Mouse (Mus musculus) kidney, postnatal 4 days (tissue): ENCODE results near the gene Prr7.
A peak's percentile ranks its signal among the peaks of the same experiment; 100 is the strongest.

Source experiments
- DNase-seq, 2 experiments: peaks; one replicate each; pipeline ENCODE4 v3.0.0; 2021; ENCODE audit warnings: mixed read lengths in 2 of 2

Gene Prr7

DNA sequence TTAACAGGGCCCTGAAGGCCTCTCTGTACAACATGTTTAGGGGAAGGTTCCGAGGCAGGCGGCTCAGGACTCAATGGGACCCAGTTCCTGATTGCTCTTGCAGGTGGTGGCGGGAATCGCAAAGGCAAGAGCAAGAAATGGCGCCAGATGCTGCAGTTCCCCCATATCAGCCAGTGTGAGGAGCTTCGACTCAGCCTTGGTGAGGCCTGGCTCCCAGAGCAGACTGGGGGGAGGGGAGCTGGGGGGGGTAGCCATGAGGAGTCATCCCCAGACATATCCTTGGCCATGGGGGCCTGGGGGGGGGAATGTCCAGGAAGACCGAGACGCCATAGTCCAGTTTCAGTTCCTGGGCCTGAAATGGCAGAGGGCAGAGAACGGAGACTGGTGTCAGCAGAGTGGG lies 14.9 kb upstream of the Prr7 start:
- DNase-seq: no peak

DNA sequence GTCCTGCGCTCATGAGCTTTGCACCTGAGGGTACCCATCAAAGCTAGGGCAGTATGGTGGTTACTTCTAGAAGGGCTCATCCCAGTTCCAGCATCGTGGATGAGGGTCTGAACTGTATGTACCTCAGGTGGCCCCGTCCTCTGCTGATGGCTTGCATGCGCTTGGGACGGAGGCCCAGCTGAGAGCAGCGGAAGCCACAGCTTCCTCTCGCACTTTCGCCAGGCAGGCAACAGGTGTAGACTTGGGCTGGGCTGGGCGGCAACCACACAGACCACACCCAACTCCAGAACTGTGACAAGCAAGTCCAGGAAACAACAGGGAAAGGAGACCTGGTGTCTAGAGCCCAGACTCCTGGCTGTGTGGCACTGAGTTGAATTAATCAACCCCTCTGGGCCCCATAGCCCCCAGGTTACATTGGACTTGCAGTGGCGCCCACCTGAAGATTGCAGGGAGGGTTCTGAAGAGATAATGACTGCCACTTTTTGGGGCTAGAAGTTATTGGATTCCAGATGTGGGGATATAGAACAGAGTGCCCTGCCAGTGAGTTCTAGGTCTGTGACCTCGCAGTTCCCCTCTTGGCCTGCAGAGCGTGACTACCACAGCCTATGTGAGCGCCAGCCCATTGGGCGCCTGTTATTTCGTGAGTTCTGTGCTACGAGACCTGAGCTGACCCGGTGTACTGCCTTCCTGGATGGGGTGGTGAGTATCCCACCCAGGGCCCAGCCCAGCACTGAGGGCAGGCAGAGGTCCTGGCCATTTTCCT lies 14.2 kb upstream of the Prr7 start:
- DNase-seq: no peak

DNA sequence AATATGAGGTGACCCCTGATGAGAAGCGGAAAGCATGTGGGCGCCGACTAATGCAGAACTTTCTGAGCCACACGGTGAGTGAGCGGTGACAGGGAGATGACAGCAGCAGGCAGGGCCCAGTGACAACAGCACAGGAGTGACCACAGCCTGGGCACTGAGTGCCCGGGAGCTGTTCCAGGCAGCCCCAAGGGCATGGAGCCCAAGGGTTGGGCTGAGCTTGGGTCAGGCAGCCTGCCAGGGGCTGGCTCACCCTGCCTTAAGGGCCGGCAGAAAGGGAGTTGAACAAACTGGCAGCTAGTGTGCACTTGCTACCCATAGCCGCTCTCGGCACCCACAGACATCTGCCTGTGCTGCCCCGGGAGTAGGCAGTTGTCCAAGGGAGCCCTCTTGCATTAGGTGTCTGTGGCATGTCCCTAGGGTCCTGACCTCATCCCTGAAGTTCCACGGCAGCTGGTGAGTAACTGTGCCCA lies 13.5 kb upstream of the Prr7 start:
- DNase-seq: no peak

DNA sequence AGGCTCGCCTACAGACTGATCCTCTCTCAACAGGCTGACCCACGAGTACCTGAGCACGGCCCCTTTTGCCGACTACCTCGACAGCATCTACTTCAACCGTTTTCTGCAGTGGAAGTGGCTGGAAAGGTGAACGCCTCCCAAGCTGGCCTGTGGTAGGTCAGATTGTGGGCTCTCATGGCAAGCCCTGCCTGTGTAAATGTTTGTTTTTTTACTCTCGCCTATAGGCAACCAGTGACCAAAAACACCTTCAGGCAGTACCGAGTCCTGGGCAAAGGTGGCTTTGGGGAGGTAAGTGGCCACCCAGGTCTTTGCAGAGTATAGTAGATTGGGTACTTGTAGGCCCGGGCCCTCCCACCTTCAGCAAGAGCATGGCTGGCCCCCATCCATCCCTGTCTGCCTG lies 12.8 kb upstream of the Prr7 start:
- no peak for DNase-seq

DNA sequence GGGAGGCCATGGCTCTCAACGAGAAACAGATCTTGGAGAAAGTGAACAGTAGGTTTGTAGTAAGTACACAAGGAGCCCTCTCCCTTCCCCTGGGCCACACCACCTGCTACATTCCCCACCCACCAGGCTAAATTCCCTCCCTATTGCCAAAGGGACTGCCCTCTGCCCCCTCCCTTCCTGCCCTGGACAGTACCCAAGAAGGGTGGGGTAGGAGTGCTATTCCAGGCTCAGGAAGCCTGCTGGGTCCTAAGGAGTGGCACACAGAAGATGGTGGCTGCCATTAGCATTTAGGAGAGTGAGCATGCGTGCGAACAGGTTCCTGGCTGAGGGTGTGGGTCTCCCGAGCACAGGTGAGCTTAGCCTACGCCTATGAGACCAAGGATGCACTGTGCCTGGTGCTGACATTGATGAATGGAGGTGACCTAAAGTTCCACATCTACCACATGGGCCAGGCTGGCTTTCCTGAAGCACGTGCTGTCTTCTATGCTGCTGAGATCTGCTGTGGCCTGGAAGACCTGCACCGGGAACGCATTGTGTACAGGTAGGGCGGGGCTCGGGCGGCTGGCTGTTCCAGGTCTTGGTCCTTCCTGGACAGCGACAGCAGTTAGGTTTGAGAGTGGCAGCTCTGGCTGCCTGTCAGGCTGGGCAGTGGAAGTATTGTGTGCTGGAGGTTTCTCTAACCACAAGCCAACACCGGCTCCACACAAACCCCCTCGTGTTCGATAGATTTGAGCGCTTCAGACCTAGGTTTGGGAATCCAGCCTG lies 12.1 kb upstream of the Prr7 start:
- peak in 1 of 2 experiments; percentile 32 for DNase-seq

DNA sequence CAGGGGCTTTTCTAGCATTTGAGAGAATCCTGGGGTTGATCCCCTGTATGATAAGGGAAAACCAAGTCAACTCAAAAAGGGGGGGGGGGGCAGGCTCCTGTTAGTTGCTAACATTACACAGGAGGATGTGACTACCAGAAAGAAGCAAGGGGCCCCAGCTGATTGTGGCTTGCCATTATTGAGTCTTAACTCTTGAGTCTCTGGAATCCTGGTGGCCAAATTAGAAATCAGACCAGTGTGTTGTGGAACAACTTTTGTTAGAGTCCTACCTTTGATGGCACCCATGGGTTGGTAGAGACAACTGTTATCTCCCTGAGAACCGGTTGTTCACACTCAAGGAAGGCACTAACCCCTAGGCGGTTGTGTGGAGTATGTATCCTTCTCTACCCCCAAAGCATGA lies 1.1 kb upstream of the Prr7 start:
- no peak for DNase-seq

DNA sequence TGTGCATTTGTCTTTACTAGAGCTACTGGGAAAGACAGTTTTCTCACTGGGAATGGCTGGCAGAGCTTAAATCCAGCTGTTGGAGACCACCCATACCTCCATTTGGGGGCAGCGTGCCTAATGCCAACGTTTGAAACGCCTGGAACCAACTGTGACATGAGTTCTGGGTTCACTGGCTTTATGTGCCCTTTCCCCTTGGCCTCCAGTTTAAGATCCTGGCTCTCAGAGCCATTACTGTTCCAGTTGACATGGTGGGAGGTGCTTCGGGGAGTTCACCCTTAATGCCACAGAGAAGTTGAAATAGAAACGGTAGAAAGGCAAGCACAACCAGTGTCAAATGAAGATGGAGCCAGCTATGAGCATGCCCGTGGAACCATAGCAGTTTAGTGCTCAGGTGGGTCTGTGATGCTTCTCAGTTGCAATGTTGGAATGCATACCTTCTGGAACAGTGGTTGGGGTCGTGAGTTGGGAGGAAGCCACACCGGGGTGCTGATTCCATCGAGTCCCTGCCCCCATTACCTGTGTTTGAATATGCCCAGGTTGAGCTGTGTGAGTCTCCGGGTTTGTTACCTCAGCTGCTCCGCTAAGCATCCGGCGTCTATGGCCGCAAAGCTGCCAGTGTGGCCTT lies 554 bp upstream of the Prr7 start:
- DNase-seq: no peak

DNA sequence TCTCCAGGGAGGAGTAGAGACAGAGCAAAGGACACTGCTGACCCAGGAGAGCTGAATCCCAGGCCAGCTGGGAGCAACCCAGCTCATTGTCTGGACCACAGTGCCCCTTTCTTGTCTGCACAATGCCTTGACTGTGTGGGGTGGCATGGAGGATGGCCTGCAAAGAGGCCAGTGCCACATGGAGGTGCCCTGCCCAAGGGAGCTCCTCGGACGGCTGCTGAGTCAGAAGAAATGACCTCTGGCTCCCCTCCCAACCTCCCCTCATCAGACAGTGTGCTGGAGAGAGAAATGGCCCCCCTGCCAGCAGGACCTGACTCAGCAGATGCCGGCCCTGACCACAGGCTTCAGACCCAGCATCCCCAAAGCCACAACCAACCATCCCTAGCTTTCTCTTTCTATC lies 1.1 kb downstream of the Prr7 start:
- no peak for DNase-seq

DNA sequence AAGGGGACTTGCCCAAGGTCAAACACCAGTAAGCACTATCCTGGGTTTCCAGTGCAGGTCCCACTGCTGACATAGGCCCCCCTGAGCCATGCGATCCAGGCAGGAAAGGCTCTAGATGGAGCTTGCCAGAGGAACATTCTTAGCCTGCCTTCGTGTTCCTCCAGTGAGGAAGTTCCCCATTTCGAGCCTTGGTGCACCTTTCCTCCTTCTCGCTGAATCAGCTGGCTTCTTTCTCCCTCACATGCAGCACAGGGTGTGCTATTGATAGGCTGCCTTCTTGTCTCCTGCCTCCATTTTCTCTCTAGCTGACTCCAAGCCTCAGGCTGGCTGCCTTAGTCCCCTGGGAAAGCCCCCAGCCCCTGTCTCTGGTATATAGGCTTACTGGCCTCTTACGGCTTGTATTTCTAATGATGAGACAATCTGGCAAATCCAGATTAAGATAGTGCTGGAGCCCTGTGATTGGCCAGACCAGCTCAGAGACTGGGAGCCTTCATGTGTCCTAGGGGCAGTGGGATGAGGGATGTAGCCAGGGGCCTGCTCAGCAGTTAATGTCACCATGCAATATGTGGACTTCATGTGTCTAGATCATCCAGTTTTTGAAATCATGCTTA lies 1.9 kb downstream of the Prr7 start:
- no peak for DNase-seq

DNA sequence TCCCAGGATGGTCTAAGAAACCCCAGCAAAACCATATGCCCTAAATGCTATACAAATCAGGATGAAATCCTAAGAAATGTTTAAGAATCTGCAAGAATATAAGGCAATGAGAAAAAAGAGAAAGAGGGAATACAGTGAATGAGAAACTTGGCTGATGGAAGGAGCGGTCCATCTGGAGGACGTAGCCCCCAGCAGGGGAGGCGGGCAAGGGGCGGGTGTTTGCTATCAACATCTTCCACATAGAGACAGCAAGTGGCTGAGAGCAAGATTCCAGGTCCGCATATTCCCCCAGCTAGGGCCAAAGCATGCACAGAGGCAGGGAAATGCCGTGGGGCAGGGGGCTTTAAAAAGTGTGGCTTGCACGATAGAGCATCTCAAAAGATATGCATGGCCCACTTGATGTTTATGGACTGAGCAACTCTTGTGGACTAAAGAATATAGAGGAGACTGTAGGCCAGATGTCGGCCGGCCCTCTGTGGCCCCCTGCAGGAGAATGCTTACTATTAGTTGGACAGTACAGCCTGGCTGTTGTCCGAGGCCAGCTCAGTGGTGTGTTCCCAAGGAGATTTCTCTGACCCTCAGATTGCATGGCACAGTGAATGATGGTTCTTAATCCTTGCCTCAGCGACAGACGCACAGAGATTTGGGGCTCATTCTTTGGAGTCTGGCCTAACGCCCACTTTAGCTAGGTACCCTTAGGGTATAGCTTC lies 4.9 kb downstream of the Prr7 start:
- DNase-seq: peak; percentile 75 to 82

DNA sequence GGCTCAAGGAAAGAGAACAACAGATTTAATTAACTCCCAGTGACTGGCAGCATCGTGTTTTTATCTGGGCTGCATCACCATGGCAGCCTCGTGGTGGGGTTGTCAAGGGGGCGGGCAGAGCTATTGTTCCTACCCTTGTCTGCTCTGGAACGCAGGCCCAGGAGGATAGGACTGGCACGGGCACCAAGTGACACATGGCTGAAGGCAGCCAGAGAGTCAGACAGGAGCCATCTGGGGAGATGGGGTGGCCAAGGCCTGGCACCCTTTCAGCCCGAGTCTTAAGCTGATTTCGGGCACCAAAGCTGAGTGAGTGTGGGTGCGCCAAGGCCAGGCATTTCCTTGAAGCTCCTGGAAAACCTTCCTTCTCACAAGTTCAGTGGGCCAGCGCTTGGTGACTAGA lies 6.3 kb downstream of the Prr7 start:
- no peak for DNase-seq

DNA sequence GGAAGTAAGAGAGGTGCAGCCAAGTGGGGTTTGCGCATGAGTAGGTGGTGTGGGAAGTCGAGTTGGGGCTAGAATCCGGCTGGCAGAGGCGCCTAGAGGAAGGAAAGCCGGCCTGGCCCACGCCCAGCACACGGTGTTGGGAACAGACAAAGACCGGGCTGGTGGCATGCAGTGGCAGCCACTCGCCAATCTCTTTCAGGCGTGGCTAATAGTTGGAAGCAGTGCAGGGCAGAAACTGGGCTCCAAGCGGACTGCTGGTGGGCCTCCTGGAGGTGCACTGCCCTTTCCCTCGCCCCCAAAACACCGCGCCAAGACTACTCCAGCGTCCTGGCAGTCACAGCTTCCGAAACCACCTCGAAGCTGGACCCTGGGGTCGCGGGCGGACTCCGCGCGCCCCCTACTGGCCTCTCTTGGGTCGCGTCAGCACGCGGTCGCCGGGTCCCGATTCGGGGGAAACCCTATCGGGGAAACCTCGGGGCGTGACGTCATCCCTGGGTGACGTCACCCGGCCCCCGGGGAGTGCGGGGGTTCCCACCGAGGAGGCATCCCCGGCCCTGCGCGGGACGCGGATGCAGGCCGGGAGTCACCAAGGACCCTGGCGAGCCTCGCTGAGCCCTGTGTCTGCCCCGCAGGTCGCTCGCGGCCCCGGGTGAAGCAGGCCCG lies 7.2 kb downstream of the Prr7 start:
- peak; percentile 90 to 93 for DNase-seq

DNA sequence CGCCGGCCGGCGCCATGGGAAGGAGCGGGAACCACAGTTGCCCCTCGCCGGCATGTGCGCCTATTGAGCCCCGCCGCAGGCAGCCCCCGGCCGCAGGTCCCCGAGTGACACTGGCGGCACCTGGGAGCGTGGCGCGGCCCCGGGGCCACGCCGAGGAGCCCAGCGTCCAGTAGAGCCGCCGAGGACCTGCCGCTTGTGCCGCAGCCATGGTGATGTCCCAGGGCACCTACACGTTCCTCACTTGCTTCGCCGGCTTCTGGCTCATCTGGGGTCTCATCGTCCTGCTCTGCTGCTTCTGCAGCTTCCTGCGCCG lies 7.7 kb downstream of the Prr7 start:
- DNase-seq: no peak

DNA sequence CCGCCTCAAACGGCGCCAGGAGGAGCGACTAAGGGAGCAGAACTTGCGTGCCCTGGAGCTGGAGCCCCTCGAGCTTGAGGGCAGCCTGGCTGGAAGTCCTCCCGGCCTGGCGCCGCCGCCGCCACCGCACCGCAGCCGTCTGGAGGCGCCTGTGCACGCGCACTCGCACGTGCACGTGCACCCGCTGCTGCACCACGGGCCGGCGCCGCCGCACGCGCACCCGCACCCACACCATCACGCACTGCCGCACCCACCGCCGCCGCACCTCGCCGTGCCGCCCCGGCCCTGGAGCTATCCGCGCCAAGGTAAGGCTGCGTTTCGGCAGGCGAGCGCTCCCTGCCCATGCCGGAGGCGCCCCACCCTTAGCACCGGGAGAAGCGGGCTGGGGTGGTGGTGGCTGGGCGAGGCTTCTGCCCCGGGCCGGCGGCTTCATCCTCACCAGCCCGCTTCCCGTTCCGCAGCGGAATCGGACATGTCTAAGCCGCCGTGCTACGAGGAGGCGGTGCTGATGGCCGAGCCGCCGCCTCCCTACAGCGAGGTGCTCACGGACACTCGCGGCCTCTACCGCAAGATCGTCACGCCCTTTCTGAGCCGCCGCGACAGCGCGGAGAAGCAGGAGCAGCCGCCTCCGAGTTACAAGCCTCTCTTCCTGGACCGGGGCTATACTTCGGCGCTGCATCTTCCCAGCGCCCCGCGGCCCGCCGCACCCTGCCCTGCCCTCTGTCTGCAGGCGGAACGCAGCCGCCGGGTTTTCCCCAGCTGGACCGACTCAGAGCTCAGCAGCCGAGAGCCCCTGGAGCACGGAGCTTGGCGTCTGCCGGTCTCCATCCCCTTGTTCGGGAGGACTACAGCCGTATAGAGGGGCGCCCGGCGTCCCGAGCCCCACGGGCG lies 8.3 kb downstream of the Prr7 start:
- DNase-seq: peak; percentile 76 to 83

DNA sequence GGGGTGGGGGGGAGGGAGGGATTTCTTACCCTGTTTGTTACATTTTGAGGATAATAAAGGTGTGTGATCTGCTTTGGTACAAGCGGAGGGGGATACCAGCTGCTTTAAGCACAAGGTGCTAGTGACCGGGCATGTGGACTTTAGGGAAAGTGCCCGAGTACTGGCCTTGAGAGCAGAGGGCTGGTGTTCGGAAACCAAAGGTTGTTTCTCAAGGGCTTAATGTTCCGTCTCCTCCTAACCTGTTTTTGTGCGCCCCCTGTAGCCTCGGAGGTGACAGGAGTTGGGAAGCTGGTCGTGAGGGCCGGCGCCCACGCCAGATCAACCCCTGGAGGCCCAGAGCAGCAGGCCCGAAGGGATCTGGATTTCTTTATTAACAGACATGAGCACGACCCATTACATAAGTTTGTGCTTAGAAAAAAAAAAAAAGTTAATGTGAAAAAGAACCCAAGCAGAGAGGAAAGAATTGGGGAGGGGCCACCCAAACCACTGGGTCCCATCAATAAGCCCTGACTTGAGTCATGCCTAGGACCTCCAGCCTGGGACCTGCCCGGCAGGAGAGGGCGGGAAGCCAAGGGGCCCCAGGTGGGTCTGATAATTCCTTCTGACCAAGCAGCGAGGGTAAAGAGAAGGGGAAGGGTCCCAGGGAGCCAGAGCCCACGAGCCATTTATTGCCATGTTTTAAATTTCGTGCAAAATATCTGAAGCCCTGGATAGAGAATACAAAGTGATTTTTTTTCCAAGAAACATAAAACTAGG lies 9.2 kb downstream of the Prr7 start:
- peak; percentile 59 to 68 for DNase-seq

DNA sequence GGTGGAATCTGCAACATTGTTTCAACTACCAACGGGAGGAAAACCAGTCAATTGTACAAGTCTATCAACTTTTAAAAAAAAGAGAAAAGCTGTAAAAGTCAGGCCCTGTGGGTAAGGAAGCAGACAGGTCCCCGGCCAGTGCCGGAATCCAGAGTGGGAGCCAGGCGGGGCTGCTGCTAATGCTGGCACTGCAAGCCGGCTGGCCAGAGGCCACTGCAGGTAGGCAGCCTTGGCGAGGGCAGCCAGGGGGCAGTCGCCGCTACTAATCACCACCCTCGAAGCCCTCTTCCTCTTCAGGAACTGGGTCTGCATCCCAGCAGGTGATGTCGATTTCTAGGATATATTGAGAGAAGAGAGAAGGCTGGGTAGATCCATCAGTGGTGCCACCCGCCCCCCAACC lies 9.9 kb downstream of the Prr7 start:
- no peak for DNase-seq

DNA sequence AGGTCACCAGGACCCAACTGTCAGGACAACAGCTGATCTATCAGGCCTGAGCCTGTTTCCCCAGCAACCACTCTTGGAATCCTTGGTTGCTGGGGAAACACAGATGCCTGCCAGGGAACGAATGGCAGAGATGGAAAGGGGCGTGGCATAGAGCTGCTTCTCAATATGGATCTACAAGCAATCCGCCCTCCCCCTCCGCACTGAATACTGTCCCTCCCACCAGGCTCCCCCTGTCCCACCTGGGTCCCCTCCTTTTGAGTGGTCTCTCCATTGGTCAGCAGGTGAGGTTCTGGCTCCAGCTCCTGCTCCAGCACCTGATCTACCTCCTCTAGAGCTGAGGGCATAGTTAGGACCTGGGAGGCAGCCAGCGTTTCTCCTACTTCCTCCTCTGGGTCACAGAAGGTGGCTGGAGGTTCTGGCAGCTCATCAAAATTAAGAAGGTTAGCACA lies 10.6 kb downstream of the Prr7 start:
- no peak for DNase-seq

DNA sequence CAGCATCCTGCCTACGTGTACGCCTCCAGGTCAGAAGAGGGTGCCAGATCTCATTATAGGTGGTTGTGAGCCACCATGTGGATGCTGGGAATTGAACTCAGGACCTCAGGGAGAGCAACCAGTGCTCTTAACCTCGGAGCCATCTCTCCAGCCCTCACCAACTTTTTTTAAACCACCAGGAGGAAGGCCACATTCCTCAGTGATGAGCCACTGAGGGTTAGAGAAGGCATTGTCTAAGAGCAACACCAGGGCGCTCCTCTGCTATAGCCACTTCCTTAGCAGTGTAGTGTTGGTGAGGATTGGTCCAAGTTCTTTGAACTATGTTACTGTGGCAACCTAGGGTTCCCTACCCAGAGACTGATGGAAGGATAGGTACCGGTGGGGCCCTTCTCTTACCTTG lies 11.7 kb downstream of the Prr7 start:
- DNase-seq: no peak

DNA sequence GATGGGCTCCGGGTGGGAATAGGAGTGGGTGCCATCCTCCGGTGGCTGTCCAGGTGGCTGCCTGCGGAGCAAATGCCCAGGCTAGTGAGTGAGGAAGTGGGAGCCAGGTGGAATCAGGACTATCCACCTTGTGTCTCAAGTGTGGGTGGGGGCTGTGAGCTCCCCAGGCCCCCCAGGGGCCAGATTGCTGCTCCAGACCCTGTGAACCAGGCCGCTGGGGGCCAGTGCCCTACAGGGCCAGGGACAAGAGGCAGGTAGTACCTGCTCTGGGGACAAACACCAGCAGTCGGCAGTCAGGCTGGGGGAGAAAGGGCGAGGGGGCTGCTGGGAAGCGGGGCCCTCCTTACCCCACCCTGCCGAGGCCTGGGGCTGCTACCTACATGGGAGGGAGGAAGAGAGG lies 12.2 kb downstream of the Prr7 start:
- DNase-seq: no peak

DNA sequence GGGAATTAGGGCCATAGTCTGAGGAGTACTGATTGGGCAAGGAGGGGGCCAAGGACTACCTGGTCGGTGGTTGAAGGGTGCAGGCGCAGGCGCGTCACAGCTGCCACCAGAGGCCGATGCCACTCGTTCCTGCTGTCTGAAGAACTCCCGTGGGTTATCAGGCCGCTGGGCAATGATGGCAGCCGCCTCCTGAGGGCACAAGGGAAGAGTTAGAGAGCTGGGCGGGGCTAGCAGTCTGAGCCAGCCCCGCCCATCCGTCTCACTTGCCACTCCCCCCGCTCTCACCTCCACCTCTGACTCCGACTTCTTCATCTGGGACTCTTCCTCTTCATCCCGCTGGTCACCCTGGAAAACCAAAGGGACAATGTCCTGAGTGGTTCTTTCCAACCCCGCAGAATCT lies 13.4 kb downstream of the Prr7 start:
- no peak for DNase-seq

DNA sequence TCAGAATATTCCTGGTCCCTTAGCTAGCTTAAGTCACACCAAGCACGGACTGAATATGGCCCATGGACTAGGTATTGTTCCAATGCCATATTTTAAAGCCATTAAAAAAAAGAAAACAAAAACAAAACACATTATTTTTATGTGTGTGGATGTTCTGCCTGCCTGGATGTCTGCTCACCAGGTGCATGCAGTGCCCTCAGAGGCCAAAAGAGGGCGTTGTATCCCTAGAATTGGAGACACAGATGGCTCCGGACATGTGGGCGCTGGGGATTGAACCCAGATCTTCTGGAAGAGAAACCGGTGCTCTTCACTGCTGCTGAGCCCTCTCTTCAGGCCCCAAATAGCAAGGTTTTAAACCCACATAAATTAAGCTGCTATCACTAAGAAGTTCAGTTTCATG lies 14.0 kb downstream of the Prr7 start:
- DNase-seq: peak; percentile 68
